In the genomic region with DNA sequence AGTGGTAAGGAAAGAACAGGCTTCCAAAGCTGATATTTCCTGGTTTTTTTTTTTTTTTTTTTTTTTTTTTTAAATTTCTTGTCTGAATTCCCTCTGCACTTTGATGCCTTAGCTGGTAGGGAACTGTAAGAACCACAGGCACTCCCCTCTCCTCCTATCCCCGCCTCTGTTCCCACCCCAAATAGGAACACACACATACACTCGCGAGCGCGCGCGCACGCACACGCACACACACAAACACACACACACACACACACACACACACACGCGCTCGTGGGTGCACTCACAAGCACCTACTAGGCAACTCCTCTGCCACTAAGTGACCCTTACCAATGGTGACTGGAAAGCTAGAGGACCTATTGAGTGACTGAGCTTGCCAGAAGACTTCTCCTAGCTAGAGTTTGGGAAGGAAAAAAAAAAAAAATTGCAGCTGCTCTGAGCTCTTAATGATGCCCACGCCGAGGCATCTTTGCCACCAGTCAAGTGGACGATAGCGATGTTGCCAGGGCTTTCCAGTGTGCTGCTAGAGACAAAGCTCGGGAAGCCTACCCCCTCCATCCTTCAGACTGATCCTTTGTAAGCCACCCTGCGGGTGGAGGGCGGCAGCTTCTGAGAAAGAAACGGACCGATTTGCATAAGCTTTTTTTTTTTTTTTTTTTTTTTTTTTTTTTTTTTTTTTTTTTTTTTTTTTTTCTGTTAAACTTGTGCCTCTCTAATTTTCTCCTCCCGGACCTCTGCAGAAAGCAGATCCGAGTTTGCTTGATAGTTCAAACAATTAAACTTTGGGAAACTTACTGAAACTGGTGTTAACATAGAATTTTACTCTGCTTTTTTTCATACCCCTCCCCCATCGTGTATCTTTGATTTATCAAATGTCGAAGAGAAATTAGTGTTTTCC, we compare ENCODE assay signal across 8 mouse cellular contexts. TPM values are rescaled to one million over a fixed set of nuclear protein-coding genes. Genes with fewer than 3 reads are reported as not detected.
DNase-seq lines count a peak whose midpoint lies in the region; ATAC-seq and TF ChIP-seq lines count a peak whose summit lies in the region.

No protein-coding gene starts in this region.

- TF ChIP-seq CTCF in testis, adult 2 months (IDR thresholded peaks at IDR 0.05; ENCODE audit: control insufficient read depth, insufficient read depth, insufficient replicate concordance, low read depth, low read length), result no peak
- no peak for TF ChIP-seq CTCF in kidney, postnatal 0 days (IDR thresholded peaks at IDR 0.05; ENCODE audit: low read depth)

- H3K36me3 ChIP-seq in testis, adult 2 months (ENCODE audit: control insufficient read depth, insufficient read depth, low read length), result no peaks in the 10 kb centered on the region
- no peaks in the 10 kb centered on the region for H3K36me3 ChIP-seq in forebrain, embryonic 10.5 days (replicated peaks)
- H3K36me3 ChIP-seq in kidney, postnatal 0 days (ENCODE audit: insufficient read depth, low read length), result no peaks in the 10 kb centered on the region
- no peaks in the 10 kb centered on the region for H3K36me3 ChIP-seq in liver, embryonic 12.5 days
- no peaks in the 10 kb centered on the region for H3K36me3 ChIP-seq in neural tube, embryonic 13.5 days

- peak overlapping the region; percentile 59 for H3K4me2 ChIP-seq in kidney, postnatal 0 days (ENCODE audit: low read length)
- peak overlapping the region; percentile 47 for H3K4me2 ChIP-seq in liver, embryonic 12.5 days
- H3K4me2 ChIP-seq in neural tube, embryonic 13.5 days, result peak overlapping the region; percentile 94

- peaks cover 2% of the 10 kb centered on the region; the same call in 1 of the 2 replicates for H3K4me1 ChIP-seq in testis, adult 2 months (ENCODE audit: control insufficient read depth, insufficient read depth, low read length)
- H3K4me1 ChIP-seq in forebrain, embryonic 10.5 days, result peaks cover 36% of the 10 kb centered on the region
- H3K4me1 ChIP-seq in kidney, postnatal 0 days (replicated peaks; ENCODE audit: insufficient read depth, low read length), result 0 out of 2 replicates have a peak, but pooled peaks cover 4% of the 10 kb centered on the region
- no peaks in the 10 kb centered on the region for H3K4me1 ChIP-seq in liver, embryonic 12.5 days
- peaks cover 29% of the 10 kb centered on the region for H3K4me1 ChIP-seq in neural tube, embryonic 13.5 days (replicated peaks)

- no peak for TF ChIP-seq POLR2A in testis, adult 2 months (IDR thresholded peaks at IDR 0.05; ENCODE audit: control insufficient read depth, low read depth, low read length)

- H3K9me3 ChIP-seq in forebrain, embryonic 10.5 days, result no peaks in the 10 kb centered on the region
- no peaks in the 10 kb centered on the region for H3K9me3 ChIP-seq in kidney, postnatal 0 days (replicated peaks; ENCODE audit: low read length)
- no peaks in the 10 kb centered on the region for H3K9me3 ChIP-seq in liver, embryonic 12.5 days (replicated peaks)
- H3K9me3 ChIP-seq in neural tube, embryonic 13.5 days, result no peaks in the 10 kb centered on the region

- H3K27me3 ChIP-seq in testis, adult 2 months (ENCODE audit: control insufficient read depth, insufficient read depth, low read length), result no peaks in the 10 kb centered on the region
- peaks cover 28% of the 10 kb centered on the region for H3K27me3 ChIP-seq in forebrain, embryonic 10.5 days (ENCODE audit: poor library complexity, severe bottlenecking)
- H3K27me3 ChIP-seq in kidney, postnatal 0 days (ENCODE audit: insufficient read depth, low read length), result 0 out of 2 replicates have a peak, but pooled peaks cover 3% of the 10 kb centered on the region
- peaks cover 40% of the 10 kb centered on the region for H3K27me3 ChIP-seq in liver, embryonic 12.5 days (replicated peaks)
- H3K27me3 ChIP-seq in neural tube, embryonic 13.5 days, result no peaks in the 10 kb centered on the region

- ATAC-seq in kidney, postnatal 0 days (replicated peaks; ENCODE audit: low FRiP score, low read depth), result 0 out of 2 replicates have a peak, but pooled peaks have one; percentile 18
- no peak for ATAC-seq in liver, embryonic 12.5 days
- ATAC-seq in neural tube, embryonic 13.5 days (ENCODE audit: low read depth), result peak; percentile 44

- H3K27ac ChIP-seq in testis, adult 2 months (ENCODE audit: control insufficient read depth, insufficient read depth, low read depth, low read length), result no peak overlapping the region
- peak overlapping the region; percentile 85 for H3K27ac ChIP-seq in forebrain, embryonic 10.5 days
- H3K27ac ChIP-seq in kidney, postnatal 0 days, result no peak overlapping the region
- no peak overlapping the region for H3K27ac ChIP-seq in liver, embryonic 12.5 days
- H3K27ac ChIP-seq in neural tube, embryonic 13.5 days (replicated peaks), result peak overlapping the region; percentile 89

- H3K9ac ChIP-seq in kidney, postnatal 0 days (ENCODE audit: low read depth, low read length), result no peak overlapping the region
- no peak overlapping the region for H3K9ac ChIP-seq in liver, embryonic 12.5 days
- peak overlapping the region; percentile 94 for H3K9ac ChIP-seq in neural tube, embryonic 13.5 days

- whole genome bisulfite sequencing in forebrain, embryonic 10.5 days, result 1% methylated on average over 25 of the region's 25 CpGs
- WGBS in kidney, postnatal 0 days, result under 1% methylated on average over 25 of the region's 25 CpGs
- 3% methylated on average over 25 of the region's 25 CpGs for WGBS in liver, embryonic 12.5 days (ENCODE audit: insufficient replicate concordance)
- WGBS in neural tube, embryonic 13.5 days, result under 1% methylated on average over 25 of the region's 25 CpGs

- no peak for DNase-seq in testis, postnatal 10 days (ENCODE audit: low spot score)
- DNase-seq in forebrain, embryonic 10.5 days (ENCODE audit: extremely low spot score, low spot score), result peak; percentile 72
- peak; percentile 34 for DNase-seq in kidney, postnatal 0 days (ENCODE audit: low spot score)
- DNase-seq in spleen, postnatal 4 days (ENCODE audit: low spot score in 2 of 2), result no peak
- no peak for DNase-seq in gastrocnemius, postnatal 25 days

- peak overlapping the region; percentile 30; the same call in 1 of the 2 replicates for H3K4me3 ChIP-seq in testis, adult 2 months (ENCODE audit: control insufficient read depth, low read depth, low read length)
- H3K4me3 ChIP-seq in forebrain, embryonic 10.5 days, result peak overlapping the region; percentile 77
- peak overlapping the region; percentile 34 for H3K4me3 ChIP-seq in kidney, postnatal 0 days (replicated peaks; ENCODE audit: low read depth, low read length)
- peak overlapping the region; percentile 32 for H3K4me3 ChIP-seq in liver, embryonic 12.5 days
- peak overlapping the region; percentile 80 for H3K4me3 ChIP-seq in neural tube, embryonic 13.5 days

RNA-seq across cellular contexts. Expression of a gene that starts 2.5 kb away (rescaled TPM):
- 0.06 and 0.07 TPM in 2 replicates for polyA plus RNA-seq in testis, adult 2 months (2012; rRNA removed)
- 10.4 and 11.3 TPM in 2 replicates for polyA plus RNA-seq in forebrain, embryonic 10.5 days (2016; fragmentation: Nextera tagmentation; extraction: Ambion mirVana)
- 2.0 and 2.3 TPM in 2 replicates for polyA plus RNA-seq in kidney, postnatal 0 days (2015; fragmentation: Nextera tagmentation; extraction: Ambion mirVana)
- polyA plus RNA-seq in liver, embryonic 12.5 days (2016; fragmentation: Nextera tagmentation; extraction: Ambion mirVana), result 0.56 and 0.62 TPM in 2 replicates
- 61.0 and 63.7 TPM in 2 replicates for polyA plus RNA-seq in neural tube, embryonic 13.5 days (2015; fragmentation: Nextera tagmentation; extraction: Ambion mirVana)
- total RNA-seq in gastrocnemius, postnatal 25 days (2021), result under 1 TPM; 0.08 to 0.26 TPM

Comparison
In these comparisons a context has a peak if more than half of its experiments do, and no peak if none do; other contexts are left out.
1. H3K27ac ChIP-seq: peak in forebrain, embryonic 10.5 days (single experiment) and neural tube, embryonic 13.5 days (single experiment); none in testis, adult 2 months (single experiment), kidney, postnatal 0 days (single experiment) and liver, embryonic 12.5 days (single experiment).
2. H3K4me3 ChIP-seq: peak in every context shown above with its lines; median percentile 80 in neural tube, embryonic 13.5 days; 77 in forebrain, embryonic 10.5 days; 34 in kidney, postnatal 0 days; 32 in liver, embryonic 12.5 days; 30 in testis, adult 2 months.
3. DNase-seq: peak in forebrain, embryonic 10.5 days (single experiment) and kidney, postnatal 0 days (single experiment); none in testis, postnatal 10 days (single experiment), spleen, postnatal 4 days (0 of 2) and gastrocnemius, postnatal 25 days (single experiment).
4. Peak in every context shown above with its lines, with median percentiles within 50 percentile points of each other: H3K4me2 ChIP-seq.